Mouse (Mus musculus) small intestine, adult 2 months (tissue): ENCODE results near the gene Postn.

Source experiments
- CTCF ChIP-seq: fragments of 200-500 bp; IDR thresholded peaks from 2 replicates; pipeline ENCODE4 v1.5.1; 2012; ENCODE audit warnings: low read depth, mild to moderate bottlenecking, control low read depth, inconsistent platforms, low read length, moderate library complexity, mixed read lengths; ENCODE audit not compliant: insufficient replicate concordance, insufficient read length; ENCODE audit errors: extremely low read depth
- POLR2A ChIP-seq: fragments of 200-500 bp; IDR thresholded peaks from 2 replicates; pipeline ENCODE4 v1.6.1; 2012; ENCODE audit warnings: low read depth, mild to moderate bottlenecking, control low read depth, inconsistent platforms, low read length, moderate library complexity

- TF ChIP-seq POLR2A (no peak), CTCF (no peak)
Observed at GRCm38 (mm10) chr3:54378135-54378534, 17.2 kb downstream of the Postn start.
